In genomic region chr8:118004391-118004851, GRCm38 (mm10) we compare ENCODE assay signal across 13 mouse cellular contexts.
A peak's percentile ranks its signal among the peaks of the same experiment; 100 is the strongest.
DNase-seq lines count a peak whose midpoint lies in the region; ATAC-seq and TF ChIP-seq lines count a peak whose summit lies in the region.
"Had no signal": no experiment of that assay in that cellular context is flagged by ENCODE, and none has a peak within 500 bp of the region (broad histone marks: within the 10 kb centered on the region; RNA-seq: fewer than 3 reads in every experiment).

No protein-coding gene starts in this region.

- TF ChIP-seq POLR2A in lung, adult 2 months (IDR thresholded peaks at IDR 0.05; ENCODE audit: borderline replicate concordance, extremely low read depth, low read depth, low read length) = no peak
- TF ChIP-seq POLR2A in cerebellum, adult 2 months (IDR thresholded peaks at IDR 0.05; ENCODE audit: borderline replicate concordance, insufficient read depth, low read length) = no peak

- H3K9me3 ChIP-seq in lung, embryonic 14.5 days (ENCODE audit: low read depth, low read length) = no peaks in the 10 kb centered on the region
- no peaks in the 10 kb centered on the region for H3K9me3 ChIP-seq in forebrain, embryonic 13.5 days (replicated peaks)
- H3K9me3 ChIP-seq: liver, embryonic 15.5 days had no signal

- H3K27ac ChIP-seq in lung, embryonic 14.5 days (ENCODE audit: low read depth) = no peak overlapping the region
- peak overlapping the region; percentile 20 for H3K27ac ChIP-seq in forebrain, embryonic 13.5 days
- H3K27ac ChIP-seq in cerebellum, adult 2 months (ENCODE audit: insufficient read depth, low read length) = no peak overlapping the region
- H3K27ac ChIP-seq: liver, embryonic 15.5 days had no signal

- no peak overlapping the region for H3K9ac ChIP-seq in lung, embryonic 14.5 days
- no peak overlapping the region for H3K9ac ChIP-seq in forebrain, embryonic 13.5 days
- H3K9ac ChIP-seq: liver, embryonic 15.5 days had no signal

- no peaks in the 10 kb centered on the region for H3K4me1 ChIP-seq in lung, embryonic 14.5 days (ENCODE audit: insufficient read depth)
- H3K4me1 ChIP-seq in lung, adult 2 months (ENCODE audit: control insufficient read depth, insufficient read depth, low read length) = no peaks in the 10 kb centered on the region
- H3K4me1 ChIP-seq in forebrain, embryonic 13.5 days = peaks cover 22% of the 10 kb centered on the region
- no peaks in the 10 kb centered on the region for H3K4me1 ChIP-seq in cerebellum, adult 2 months (ENCODE audit: control insufficient read depth, insufficient read depth, low read length)
- H3K4me1 ChIP-seq: liver, embryonic 15.5 days had no signal

- H3K4me3 ChIP-seq in lung, embryonic 14.5 days (ENCODE audit: low read depth, low read length) = no peak overlapping the region
- no peak overlapping the region for H3K4me3 ChIP-seq in lung, adult 2 months (replicated peaks; ENCODE audit: extremely low read depth, low read depth, low read length)
- H3K4me3 ChIP-seq in forebrain, embryonic 13.5 days = no peak overlapping the region
- no peak overlapping the region for H3K4me3 ChIP-seq in cerebellum, adult 2 months (replicated peaks; ENCODE audit: insufficient read depth, low read depth, low read length)
- H3K4me3 ChIP-seq: liver, embryonic 15.5 days had no signal

- H3K27me3 ChIP-seq in lung, embryonic 14.5 days (ENCODE audit: insufficient read depth, low read length) = no peaks in the 10 kb centered on the region
- peaks cover 18% of the 10 kb centered on the region for H3K27me3 ChIP-seq in forebrain, embryonic 13.5 days
- no peaks in the 10 kb centered on the region for H3K27me3 ChIP-seq in cerebellum, adult 2 months (ENCODE audit: control insufficient read depth, insufficient read depth, low read length)
- H3K27me3 ChIP-seq: liver, embryonic 15.5 days had no signal

- WGBS in lung, embryonic 14.5 days = 31% methylated on average over 7 of the region's 7 CpGs
- WGBS in lung, adult 2 months = 44% methylated on average over 7 of the region's 7 CpGs
- WGBS in forebrain, embryonic 13.5 days = 15% methylated on average over 7 of the region's 7 CpGs
- WGBS in cerebellum, adult 2 months = 47% methylated on average over 7 of the region's 7 CpGs

- intact Hi-C loops in heart, postnatal 25 days (cut with DNase I) = no loop called here

- TF ChIP-seq CTCF in lung, embryonic 14.5 days (IDR thresholded peaks at IDR 0.05; ENCODE audit: low read depth) = no peak
- TF ChIP-seq CTCF in lung, adult 2 months (IDR thresholded peaks at IDR 0.05; ENCODE audit: insufficient read depth, low read length) = no peak
- no peak for TF ChIP-seq CTCF in cerebellum, adult 2 months (IDR thresholded peaks at IDR 0.05; ENCODE audit: borderline replicate concordance, insufficient read depth, low read depth, low read length)

- H3K4me2 ChIP-seq in lung, embryonic 14.5 days = no peak overlapping the region
- no peak overlapping the region; the same call in 1 of the 2 replicates for H3K4me2 ChIP-seq in forebrain, embryonic 13.5 days
- H3K4me2 ChIP-seq: liver, embryonic 15.5 days had no signal

- peak; percentile 50 for DNase-seq in lung, embryonic 14.5 days
- DNase-seq in lung, adult 2 months = no peak
- DNase-seq in embryo, embryonic 11.5 days (ENCODE audit: low read depth, low spot score) = peak; percentile 41
- peak; percentile 78 for DNase-seq in mesoderm, embryonic 11.5 days (ENCODE audit: low read depth, low spot score)
- no peak for DNase-seq in cerebellum, adult 2 months
- no peak for DNase-seq in heart, postnatal 25 days (ENCODE audit: low spot score)
- DNase-seq in urinary bladder, postnatal 25 days (ENCODE audit: low spot score) = no peak
- DNase-seq: adrenal gland, adult 8-10 months; heart, postnatal 36 days had no signal

- H3K36me3 ChIP-seq in lung, embryonic 14.5 days (ENCODE audit: insufficient read depth) = no peaks in the 10 kb centered on the region
- no peaks in the 10 kb centered on the region for H3K36me3 ChIP-seq in forebrain, embryonic 13.5 days (ENCODE audit: poor library complexity, severe bottlenecking)
- H3K36me3 ChIP-seq: liver, embryonic 15.5 days had no signal

- no peak; the same call in 1 of the 2 replicates for ATAC-seq in lung, embryonic 14.5 days (ENCODE audit: insufficient read depth)
- ATAC-seq in forebrain, embryonic 13.5 days = peak; percentile 92
- ATAC-seq: CD4-positive, CD25-positive, alpha-beta regulatory T cell, adult 4 months; Patski had no signal

Comparison
In these comparisons a context has a peak if more than half of its experiments do, and no peak if none do; other contexts are left out.
1. DNase-seq: peak in lung, embryonic 14.5 days (single experiment), embryo, embryonic 11.5 days (single experiment) and mesoderm, embryonic 11.5 days (single experiment); none in lung, adult 2 months (single experiment), cerebellum, adult 2 months (0 of 2), heart, postnatal 25 days (single experiment) and urinary bladder, postnatal 25 days (single experiment).